Mouse (Mus musculus) heart, postnatal 0 days (tissue): ENCODE data around the gene Hba-a1.

Source experiments
- CTCF ChIP-seq: IDR thresholded peaks from 2 replicates; pipeline ENCODE4 v1.5.1; 2016; ENCODE audit warnings: antibody characterized with exemption, control low read depth, low read depth
- EP300 ChIP-seq: IDR thresholded peaks from 2 replicates; pipeline ENCODE4 v1.6.1; 2016; ENCODE audit warnings: antibody characterized with exemption, low read depth

- no peak for TF ChIP-seq CTCF
- no peak for TF ChIP-seq EP300
These were observed 18.2 kb downstream of the Hba-a1 start for GRCm38 (mm10) chr11:32301506-32301905.
